Mouse (Mus musculus) frontal cortex, adult 2 months (tissue): ENCODE measurements at regions not wholly inside any gene's neighbourhood (a gene's known extent, or its start where the extent isn't known, plus 50 kb on each side); places are given as distances from the start of the nearest gene placed in this dataset.
"Not testable (repeated sequence)": the region's sequence is repeated elsewhere in the genome, so short reads cannot be mapped to it uniquely, and the experiment has no call there.

Experiments used
- DNase-seq, 2 experiments: peaks; one replicate each; pipeline ENCODE4 v3.0.0; 2022; ENCODE audit warnings: low spot score in 1 of 2; ENCODE audit errors: extremely low spot score in 1 of 2

GRCm38 (mm10) chr6:61042667-61043523 is 118.1 kb downstream of the Mmrn1 start:
- peak in 1 of 2 experiments; percentile 24 for DNase-seq

DNA sequence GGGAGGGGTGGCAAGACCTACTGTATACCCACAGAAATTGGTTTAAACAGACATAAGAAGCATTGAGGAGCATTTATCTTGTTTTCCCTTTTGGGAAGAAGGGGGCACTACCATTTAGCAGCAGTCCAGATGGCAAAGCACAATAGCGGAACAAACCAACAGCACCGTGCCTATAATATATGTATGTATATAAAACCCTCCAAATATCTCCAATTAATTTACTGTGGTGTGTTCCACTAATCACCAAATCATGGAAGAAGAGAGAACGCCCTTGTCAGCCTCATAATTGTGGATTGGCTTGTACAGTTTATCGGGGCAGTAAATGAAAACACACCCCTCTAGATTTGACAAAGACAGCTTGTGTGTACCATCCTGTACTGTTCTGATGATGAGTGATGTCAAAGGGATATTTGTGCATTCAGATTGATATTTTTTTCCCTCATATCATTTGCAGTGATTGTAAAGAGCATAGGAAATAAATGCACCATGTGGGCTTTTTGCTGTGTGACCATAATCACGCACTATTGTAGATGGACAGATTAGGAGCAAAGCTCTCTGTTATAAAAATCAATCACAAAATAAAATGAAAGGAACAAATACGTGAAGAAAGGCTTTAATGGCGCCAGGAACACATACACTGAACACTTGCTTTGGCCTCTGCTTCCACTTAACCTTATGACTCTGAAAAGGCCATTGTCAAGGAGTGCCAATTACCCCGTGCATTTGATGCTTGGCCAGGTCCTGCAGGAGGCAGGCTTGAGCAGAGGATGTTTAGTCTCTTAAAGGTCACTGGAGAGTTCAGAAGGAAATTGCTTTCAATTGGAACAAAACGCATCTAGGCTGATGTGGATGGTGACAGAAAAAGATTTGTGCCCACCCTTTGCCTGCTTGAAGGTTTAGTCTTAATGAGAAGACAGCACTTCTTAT is 119.0 kb downstream of the Mmrn1 start:
- no peak for DNase-seq

- DNase-seq: not testable (repeated sequence)
Observed at GRCm38 (mm10) chr6:61047667-61048066, 122.9 kb downstream of the Mmrn1 start.

GRCm38 (mm10) chr6:61063129-61063528 is 117.0 kb upstream of the Ccser1 start:
- DNase-seq: peak in 1 of 2 experiments; percentile 62

- DNase-seq: no peak
Observed at GRCm38 (mm10) chr6:61065769-61066168, 114.4 kb upstream of the Ccser1 start.

DNA sequence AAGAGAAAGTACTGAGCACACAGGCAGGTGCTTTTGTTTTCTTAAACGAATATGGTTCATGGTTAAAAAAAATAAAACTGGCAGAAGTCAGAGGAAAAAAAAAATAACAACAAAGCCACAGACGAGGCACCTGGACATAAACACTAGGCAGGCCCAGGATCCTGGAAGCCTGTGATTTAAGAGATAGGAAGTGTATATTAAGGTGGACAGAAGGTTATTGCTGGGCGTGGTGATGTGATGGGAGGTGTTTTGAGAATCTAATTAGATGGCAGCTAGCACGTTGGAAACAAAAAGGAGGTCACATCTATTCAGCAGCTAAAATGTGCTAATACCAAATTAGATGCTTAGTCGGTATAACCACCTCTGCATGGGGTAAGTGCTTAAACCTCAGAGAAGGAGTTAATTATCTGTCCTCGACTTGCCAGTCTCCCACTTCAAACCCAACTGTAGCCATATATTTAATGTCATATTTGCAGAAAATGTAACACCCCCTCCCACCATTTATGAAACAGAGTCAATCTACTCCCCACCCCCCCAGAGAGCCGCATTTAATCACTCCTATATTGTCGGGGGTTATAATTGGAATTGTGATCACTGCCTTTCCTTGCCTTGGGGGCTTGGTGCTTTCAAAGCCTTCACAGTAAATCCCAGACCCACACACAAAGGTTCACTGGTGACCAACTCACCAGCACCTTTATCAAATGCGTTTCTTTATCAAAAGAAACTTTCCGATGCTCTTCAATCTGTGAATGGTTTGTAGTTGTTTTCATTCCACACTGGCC is 113.4 kb upstream of the Ccser1 start:
- no peak for DNase-seq

DNA sequence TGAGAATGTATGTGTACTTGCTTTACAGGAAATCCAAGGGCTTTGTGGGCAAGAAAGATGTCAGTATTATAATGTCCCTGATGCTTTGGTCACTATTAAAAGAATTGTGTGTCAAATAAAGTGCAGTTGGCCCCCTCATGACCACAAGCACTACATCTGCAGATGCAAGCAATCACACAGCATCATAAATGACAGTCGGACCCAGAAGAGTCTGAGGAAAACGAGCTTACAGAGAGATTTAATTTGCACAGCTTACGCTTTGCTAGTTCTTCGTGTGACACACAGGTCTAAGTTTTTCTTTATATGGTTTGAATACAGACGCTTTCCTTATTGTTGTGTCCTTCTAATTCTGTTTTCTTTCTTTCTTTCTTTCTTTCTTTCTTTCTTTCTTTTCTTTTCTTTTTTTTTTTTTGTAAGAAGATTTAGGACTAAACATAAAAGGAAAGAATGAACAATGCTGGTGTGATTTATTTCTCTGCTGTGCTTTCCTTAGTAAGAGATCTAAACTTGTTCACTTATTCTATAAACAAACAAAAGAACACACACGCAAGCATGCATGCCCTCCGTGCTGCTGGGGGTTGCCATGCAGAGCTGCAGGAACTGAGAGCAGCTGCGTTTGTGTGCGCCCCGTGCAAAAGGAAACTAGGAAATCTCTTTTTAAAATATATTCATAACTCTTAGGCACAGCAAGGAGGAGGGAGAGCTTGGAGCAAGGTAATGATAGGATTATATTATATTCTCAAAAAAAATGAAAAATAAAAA is 112.6 kb upstream of the Ccser1 start:
- DNase-seq: no peak

DNA sequence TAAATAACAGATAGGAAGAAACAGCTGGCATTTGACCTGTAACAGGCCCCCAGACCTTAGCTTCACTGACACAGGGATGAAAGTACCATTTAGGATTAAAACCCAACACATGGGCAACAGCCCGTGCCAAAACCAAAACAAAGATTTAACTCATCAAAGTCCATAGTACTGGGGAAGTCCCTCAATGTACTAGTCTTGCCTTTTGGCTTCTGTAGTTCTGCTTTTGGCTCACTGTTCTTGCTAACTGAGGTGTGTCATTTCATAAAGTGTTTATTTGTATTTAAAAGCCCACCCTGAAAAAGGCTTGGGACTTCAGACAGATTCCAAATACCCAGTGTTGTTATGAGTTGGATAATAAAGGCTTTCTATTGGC is 112.0 kb upstream of the Ccser1 start:
- no peak for DNase-seq

DNA sequence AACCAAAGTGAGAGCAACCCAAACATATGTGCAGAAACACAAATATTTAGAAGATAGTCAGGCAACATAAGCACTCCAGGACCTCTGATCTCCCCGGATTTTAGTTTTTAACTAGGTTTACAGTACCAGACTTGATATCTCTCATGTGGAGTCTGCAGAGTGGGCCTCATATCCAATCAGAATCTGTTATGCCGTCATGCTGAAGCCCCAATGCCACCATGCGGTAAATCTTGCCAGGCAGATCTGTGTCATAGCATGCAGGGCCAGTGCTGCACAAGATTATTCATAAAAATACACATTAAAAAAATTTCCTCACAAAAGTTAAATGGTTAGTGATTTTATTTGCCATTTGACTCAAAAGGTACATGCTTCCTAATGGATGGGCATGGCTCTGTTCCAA is 106.9 kb upstream of the Ccser1 start:
- no peak for DNase-seq

GRCm38 (mm10) chr6:61073794-61074193 is 106.3 kb upstream of the Ccser1 start:
- DNase-seq: no peak

- DNase-seq: no peak
Observed at GRCm38 (mm10) chr6:61074700-61075099, 105.4 kb upstream of the Ccser1 start.

DNA sequence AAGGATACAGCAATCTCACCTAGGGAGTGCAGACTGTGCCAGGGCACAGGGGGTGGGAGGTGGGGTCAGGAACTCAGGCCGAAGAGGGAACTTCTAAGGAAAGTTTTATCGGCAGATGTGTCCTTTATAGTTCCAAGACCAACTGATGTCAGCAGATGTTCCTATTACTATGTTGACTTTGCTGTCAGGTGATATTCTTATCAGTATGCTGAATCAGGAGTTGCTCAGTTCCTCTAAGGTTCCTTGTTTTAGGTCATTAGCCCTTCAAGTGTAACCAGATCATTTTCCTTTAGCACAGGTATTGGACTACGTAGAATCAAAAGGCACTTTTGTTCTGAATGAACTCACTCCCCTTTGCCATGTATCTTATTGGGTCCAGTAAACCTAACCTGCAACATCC is 101.6 kb upstream of the Ccser1 start:
- no peak for DNase-seq

DNA sequence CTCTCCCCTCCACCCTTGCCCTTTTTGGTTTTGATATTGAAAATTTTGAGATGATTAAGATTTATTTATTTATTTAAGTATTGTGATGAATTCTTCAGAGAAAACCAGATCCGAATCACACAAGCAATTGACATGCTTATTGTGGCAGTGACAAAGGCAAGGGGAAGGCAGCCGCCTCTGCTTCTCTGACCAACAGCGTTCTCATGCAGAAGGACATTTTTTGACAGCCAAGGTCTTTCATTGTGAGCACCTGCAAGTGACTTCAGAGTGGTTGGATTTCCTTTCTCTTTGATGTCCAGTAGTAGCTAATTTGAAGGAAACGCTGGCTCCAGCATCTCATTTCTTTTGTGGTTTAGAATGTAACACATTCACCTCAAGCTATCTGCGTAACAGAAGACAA is 99.5 kb upstream of the Ccser1 start:
- no peak for DNase-seq

DNA sequence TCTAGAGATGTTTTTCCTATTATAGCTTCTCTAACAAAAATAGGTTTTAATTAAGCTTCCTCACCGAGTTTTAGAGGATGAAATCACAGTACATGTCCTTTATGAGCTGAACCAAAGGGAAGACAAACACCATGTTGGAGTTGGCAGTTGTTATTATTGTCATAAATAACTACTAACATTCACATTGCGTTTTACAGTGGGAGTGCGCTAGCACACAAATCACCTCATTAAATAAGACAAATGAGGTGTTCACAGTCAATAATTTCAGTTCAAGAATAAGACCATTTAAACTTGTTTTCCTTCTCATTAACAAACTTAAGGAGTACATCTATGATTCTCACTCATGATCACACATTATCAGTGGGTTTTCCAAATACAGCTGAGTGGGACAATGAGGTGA is 96.8 kb upstream of the Ccser1 start:
- DNase-seq: no peak

DNA sequence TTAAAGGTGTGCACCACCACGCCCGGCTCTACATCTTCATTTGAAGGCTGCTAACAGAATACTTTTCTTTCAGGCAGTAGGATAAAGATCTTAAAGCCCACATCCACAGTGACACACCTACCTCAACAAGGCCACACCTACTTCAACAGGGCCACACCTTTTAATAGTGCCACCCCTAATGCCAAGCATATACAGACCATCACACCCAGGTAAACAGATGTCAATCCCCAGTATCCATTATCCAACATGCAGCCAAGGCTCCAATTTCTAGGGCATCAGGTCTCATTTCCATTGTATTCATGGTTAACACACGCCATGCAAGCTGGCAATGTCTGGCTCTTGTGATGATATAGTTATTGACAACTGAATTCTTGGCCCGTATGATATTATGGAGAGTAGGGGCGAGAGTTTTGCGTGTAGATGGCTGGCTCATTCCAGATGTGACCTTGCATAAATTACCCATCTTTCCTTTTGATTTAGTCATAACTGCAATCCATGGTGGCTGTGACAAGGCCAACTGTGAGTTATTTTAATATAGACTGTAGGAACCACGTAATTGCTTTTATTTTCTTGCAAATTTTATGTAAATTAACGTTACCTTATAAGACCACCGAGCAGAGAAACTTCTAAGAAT is 80.7 kb upstream of the Ccser1 start:
- DNase-seq: no peak

GRCm38 (mm10) chr6:61099982-61100365 is 80.2 kb upstream of the Ccser1 start:
- no peak for DNase-seq

- DNase-seq: no peak
Observed at GRCm38 (mm10) chr6:61101972-61102371, 78.2 kb upstream of the Ccser1 start.

DNA sequence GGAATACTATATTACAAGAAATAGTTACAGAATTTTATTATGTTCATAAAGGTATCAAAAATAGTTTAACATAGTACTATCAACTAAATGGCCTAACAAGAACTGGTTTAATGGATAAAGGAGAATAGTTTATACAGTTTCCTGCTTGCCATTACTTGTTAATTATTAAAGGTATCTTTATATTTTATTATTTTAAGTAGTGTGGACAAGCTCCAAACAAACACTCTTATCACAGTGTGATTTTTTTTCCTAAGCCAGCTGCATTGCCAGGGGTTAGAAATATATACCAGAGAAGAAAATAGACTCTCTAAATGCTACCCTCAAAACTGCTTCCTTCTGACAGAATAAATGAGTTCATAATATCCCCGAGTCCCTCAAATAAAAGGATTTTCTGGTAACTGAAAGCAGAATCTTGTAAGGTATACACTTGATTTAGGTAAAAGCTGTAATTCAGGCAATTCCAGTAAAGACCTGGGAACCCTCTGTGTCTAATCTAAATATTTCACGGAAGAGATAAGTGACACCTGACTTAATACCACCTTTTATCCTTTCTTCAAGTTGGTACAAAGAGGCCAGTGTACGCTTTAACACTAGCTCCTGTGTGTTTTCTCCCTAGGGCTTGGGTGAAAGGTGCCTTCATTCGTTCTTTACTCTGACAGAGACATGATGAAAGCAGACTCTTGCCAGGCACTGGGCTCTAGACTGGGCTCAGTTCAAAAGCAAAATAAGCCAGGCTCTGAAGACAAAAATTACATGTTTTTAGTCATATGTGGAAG is 76.5 kb upstream of the Ccser1 start:
- no peak for DNase-seq

- no peak for DNase-seq
Observed at GRCm38 (mm10) chr6:61115250-61115649, 64.9 kb upstream of the Ccser1 start.
